Mouse (Mus musculus) limb, embryonic 12.5 days (tissue): ENCODE results near the gene Hipk2. TPM values are rescaled to one million over a fixed set of nuclear protein-coding genes. Genes with fewer than 3 reads are reported as not detected.

Experiments used
- ATAC-seq: fragments of 200-750 bp; cut with Nextera tagmentation; 2 replicates; pipeline ENCODE4 v1.8.0; 2017; ENCODE audit warnings: low read depth, moderate TSS enrichment; ENCODE audit not compliant: insufficient number of reproducible peaks, insufficient read depth, low FRiP score, low TSS enrichment
- H3K27ac ChIP-seq: fragments of 300-500 bp; sonication (generic); 2 replicates; pipeline ENCODE4 v1.5.1; 2016; ENCODE audit warnings: mild to moderate bottlenecking, moderate library complexity
- H3K27me3 ChIP-seq: fragments of 300-500 bp; sonication (generic); 2 replicates; pipeline ENCODE4 v1.6.1; 2016; ENCODE audit warnings: mild to moderate bottlenecking, moderate library complexity
- H3K36me3 ChIP-seq: fragments of 300-500 bp; sonication (generic); 2 replicates; pipeline ENCODE4 v1.6.1; 2016; ENCODE audit warnings: mild to moderate bottlenecking, moderate library complexity
- H3K4me1 ChIP-seq: fragments of 300-500 bp; sonication (generic); replicated peaks from 2 replicates; pipeline ENCODE4 v1.6.1; 2016
- H3K4me2 ChIP-seq: fragments of 300-500 bp; sonication (generic); 2 replicates; pipeline ENCODE4 v1.6.1; 2016; ENCODE audit warnings: mild to moderate bottlenecking, moderate library complexity
- H3K4me3 ChIP-seq: fragments of 300-500 bp; sonication (generic); replicated peaks from 2 replicates; pipeline ENCODE4 v1.5.1; 2016; ENCODE audit warnings: mild to moderate bottlenecking
- H3K9ac ChIP-seq: fragments of 300-500 bp; sonication (generic); replicated peaks from 2 replicates; pipeline ENCODE4 v1.6.1; 2016; ENCODE audit warnings: mild to moderate bottlenecking, moderate library complexity
- H3K9me3 ChIP-seq: fragments of 300-500 bp; sonication (generic); 2 replicates; pipeline ENCODE4 v1.6.1; 2016; ENCODE audit warnings: mild to moderate bottlenecking, moderate library complexity
- WGBS: fragments of 180-500 bp; shearing (Covaris S2); methylation state at CpG from one replicate; pipeline ENCODE4 v1.1.7; 2016; 5-methylcytosine and 5-hydroxymethylcytosine counted together
- polyA plus RNA-seq: library from polyadenylated mRNA; unstranded; fragments of >200 nt; fragmentation: Nextera tagmentation; extraction: Ambion mirVana; gene quantifications from 2 replicates; pipeline ENCODE4 v1.2.1, GENCODE M21; 2016

Gene Hipk2
- polyA plus RNA-seq, 1 experiment from 2014 or later, result 23.6 TPM

GRCm38 (mm10) chr6:38787811-38788509 is 88.0 kb downstream of the Hipk2 start:
- Histone ChIP-seq H3K4me2 (no peak overlapping the region), H3K4me3 (no peak overlapping the region), H3K4me1 (no peaks in the 10 kb centered on the region), H3K9ac (no peak overlapping the region), H3K36me3 (peaks cover 25% of the 10 kb centered on the region), H3K27me3 (no peaks in the 10 kb centered on the region), H3K9me3 (no peaks in the 10 kb centered on the region), H3K27ac (no peak overlapping the region)
- ATAC-seq, result no peak
- 91% methylated on average over 6 of the region's 6 CpGs for WGBS

GRCm38 (mm10) chr6:38787134-38787533 is 88.8 kb downstream of the Hipk2 start:
- no peak for ATAC-seq
- Histone ChIP-seq H3K9me3 (no peaks in the 10 kb centered on the region), H3K36me3 (peaks cover 25% of the 10 kb centered on the region), H3K27ac (no peak overlapping the region), H3K4me1 (no peaks in the 10 kb centered on the region), H3K27me3 (no peaks in the 10 kb centered on the region), H3K9ac (no peak overlapping the region), H3K4me3 (no peak overlapping the region), H3K4me2 (no peak overlapping the region)
- 30% methylated on average over 1 of the region's 1 CpGs for WGBS

- H3K4me1 ChIP-seq, result no peaks in the 10 kb centered on the region
- H3K4me2 ChIP-seq, result no peak overlapping the region
- H3K27me3 ChIP-seq, result no peaks in the 10 kb centered on the region
- no peak overlapping the region for H3K27ac ChIP-seq
- H3K9ac ChIP-seq, result no peak overlapping the region
- peaks cover 16% of the 10 kb centered on the region; the same call in 1 of the 2 replicates for H3K36me3 ChIP-seq
- H3K9me3 ChIP-seq, result no peaks in the 10 kb centered on the region
- no peak overlapping the region for H3K4me3 ChIP-seq
- no peak for ATAC-seq
- WGBS, result 81% methylated on average over 1 of the region's 1 CpGs
These were observed 90.2 kb downstream of the Hipk2 start for GRCm38 (mm10) chr6:38785747-38786146.

- no peaks in the 10 kb centered on the region for H3K9me3 ChIP-seq
- WGBS, result 95% methylated on average over 7 of the region's 7 CpGs
- no peak for ATAC-seq
- no peak overlapping the region for H3K9ac ChIP-seq
- no peak overlapping the region for H3K27ac ChIP-seq
- no peak overlapping the region for H3K4me2 ChIP-seq
- no peaks in the 10 kb centered on the region for H3K27me3 ChIP-seq
- H3K4me1 ChIP-seq, result peaks cover 6% of the 10 kb centered on the region; the same call in 1 of the 2 replicates
- H3K36me3 ChIP-seq, result 0 out of 2 replicates have a peak, but pooled peaks cover 4% of the 10 kb centered on the region
- no peak overlapping the region for H3K4me3 ChIP-seq
These were observed 96.6 kb downstream of the Hipk2 start for GRCm38 (mm10) chr6:38779411-38779810.

GRCm38 (mm10) chr6:38778887-38779286 is 97.1 kb downstream of the Hipk2 start:
- H3K36me3 ChIP-seq, result 0 out of 2 replicates have a peak, but pooled peaks cover 4% of the 10 kb centered on the region
- no peak for ATAC-seq
- H3K4me1 ChIP-seq, result peaks cover 6% of the 10 kb centered on the region; the same call in 1 of the 2 replicates
- no peak overlapping the region for H3K4me3 ChIP-seq
- no peak overlapping the region for H3K9ac ChIP-seq
- no peaks in the 10 kb centered on the region for H3K9me3 ChIP-seq
- no peak overlapping the region for H3K27ac ChIP-seq
- H3K4me2 ChIP-seq, result no peak overlapping the region
- no peaks in the 10 kb centered on the region for H3K27me3 ChIP-seq

GRCm38 (mm10) chr6:38776000-38776584 is 99.9 kb downstream of the Hipk2 start:
- no peak for ATAC-seq
- 77% methylated on average over 2 of the region's 2 CpGs for WGBS

GRCm38 (mm10) chr6:38772836-38773518 is 103.0 kb downstream of the Hipk2 start:
- Histone ChIP-seq H3K36me3 (peaks cover 19% of the 10 kb centered on the region), H3K27me3 (no peaks in the 10 kb centered on the region), H3K27ac (0 out of 2 replicates have a peak overlapping the region, but pooled peaks have one; percentile 12), H3K4me1 (peaks cover 9% of the 10 kb centered on the region; the same call in 1 of the 2 replicates), H3K4me3 (no peak overlapping the region), H3K9ac (no peak overlapping the region), H3K4me2 (no peak overlapping the region), H3K9me3 (no peaks in the 10 kb centered on the region)
- 62% methylated on average over 7 of the region's 7 CpGs for WGBS
- ATAC-seq, result no peak

More at GRCm38 (mm10) chr6:38776000-38776584, 99.9 kb downstream of the Hipk2 start:
- Histone ChIP-seq H3K4me2 (no peak overlapping the region), H3K36me3 (peaks cover 2% of the 10 kb centered on the region; the same call in 1 of the 2 replicates), H3K4me1 (peaks cover 15% of the 10 kb centered on the region; the same call in 1 of the 2 replicates), H3K4me3 (no peak overlapping the region), H3K27ac (no peak overlapping the region), H3K9me3 (no peaks in the 10 kb centered on the region), H3K27me3 (no peaks in the 10 kb centered on the region), H3K9ac (no peak overlapping the region)

- Histone ChIP-seq H3K27me3 (no peaks in the 10 kb centered on the region), H3K4me2 (no peak overlapping the region), H3K9me3 (no peaks in the 10 kb centered on the region), H3K9ac (no peak overlapping the region), H3K36me3 (peaks cover 32% of the 10 kb centered on the region), H3K4me1 (peaks cover 9% of the 10 kb centered on the region; the same call in 1 of the 2 replicates), H3K27ac (no peak overlapping the region), H3K4me3 (no peak overlapping the region)
- no peak for ATAC-seq
- 86% methylated on average over 4 of the region's 4 CpGs for WGBS
These were observed 104.8 kb downstream of the Hipk2 start for GRCm38 (mm10) chr6:38771061-38771667.

- no peak for ATAC-seq
- Histone ChIP-seq H3K4me2 (no peak overlapping the region), H3K27ac (no peak overlapping the region), H3K9ac (no peak overlapping the region), H3K4me3 (no peak overlapping the region), H3K4me1 (peaks cover 16% of the 10 kb centered on the region; the same call in 1 of the 2 replicates), H3K36me3 (peaks cover 38% of the 10 kb centered on the region), H3K9me3 (no peaks in the 10 kb centered on the region), H3K27me3 (no peaks in the 10 kb centered on the region)
- 94% methylated on average over 2 of the region's 2 CpGs for WGBS
These were observed 106.3 kb downstream of the Hipk2 start for GRCm38 (mm10) chr6:38769627-38770026.

GRCm38 (mm10) chr6:38762588-38763265 is 113.2 kb downstream of the Hipk2 start:
- Histone ChIP-seq H3K4me1 (peaks cover 31% of the 10 kb centered on the region; the same call in 1 of the 2 replicates), H3K4me2 (no peak overlapping the region), H3K4me3 (no peak overlapping the region), H3K9ac (no peak overlapping the region), H3K27me3 (no peaks in the 10 kb centered on the region), H3K36me3 (peaks cover 19% of the 10 kb centered on the region), H3K27ac (no peak overlapping the region), H3K9me3 (no peaks in the 10 kb centered on the region)
- no peak for ATAC-seq
- 70% methylated on average over 6 of the region's 6 CpGs for WGBS
